Mouse (Mus musculus) lung, postnatal 0 days (tissue): ENCODE measurements around the gene Tmem106a. TPM values are rescaled to one million over a fixed set of nuclear protein-coding genes. Genes with fewer than 3 reads are reported as not detected.
A peak's percentile ranks its signal among the peaks of the same experiment; 100 is the strongest.
"Not testable (repeated sequence)": the region's sequence is repeated elsewhere in the genome, so short reads cannot be mapped to it uniquely, and the experiment has no call there.

ENCODE experiments used
- ATAC-seq: fragments of 200-750 bp; cut with Nextera tagmentation; 2 replicates; pipeline ENCODE4 v1.8.0; 2017; ENCODE audit warnings: moderate library complexity
- DNase-seq: peaks from one replicate; pipeline ENCODE4 v3.0.0-alpha.2; 2016; ENCODE audit warnings: low spot score
- H3K27ac ChIP-seq: fragments of 300-500 bp; sonication (generic); 2 replicates; pipeline ENCODE4 v1.5.1; 2014; ENCODE audit warnings: antibody characterized with exemption, mild to moderate bottlenecking, low read length, mixed read lengths
- H3K27me3 ChIP-seq: fragments of 300-500 bp; sonication (generic); replicated peaks from 2 replicates; pipeline ENCODE4 v1.6.1; 2014; ENCODE audit warnings: low read length, mixed read lengths; ENCODE audit not compliant: insufficient read depth
- H3K36me3 ChIP-seq: fragments of 300-500 bp; sonication (generic); 2 replicates; pipeline ENCODE4 v1.6.1; 2014; ENCODE audit warnings: low read length, mixed read lengths; ENCODE audit not compliant: insufficient read depth
- H3K4me1 ChIP-seq: fragments of 300-500 bp; sonication (generic); 2 replicates; pipeline ENCODE4 v1.6.1; 2014; ENCODE audit warnings: antibody characterized with exemption, low read depth, low read length, mixed read lengths; ENCODE audit not compliant: insufficient read depth
- H3K4me2 ChIP-seq: fragments of 300-500 bp; sonication (generic); replicated peaks from 2 replicates; pipeline ENCODE4 v1.6.1; 2014; ENCODE audit warnings: low read depth, mild to moderate bottlenecking, low read length, moderate library complexity, mixed read lengths
- H3K4me3 ChIP-seq: fragments of 300-500 bp; sonication (generic); 2 replicates; pipeline ENCODE4 v1.5.1; 2014; ENCODE audit warnings: low read depth, low read length
- H3K9ac ChIP-seq: fragments of 300-500 bp; sonication (generic); replicated peaks from 2 replicates; pipeline ENCODE4 v1.6.1; 2014; ENCODE audit warnings: low read depth, mild to moderate bottlenecking
- H3K9me3 ChIP-seq: fragments of 300-500 bp; sonication (generic); 2 replicates; pipeline ENCODE4 v1.6.1; 2016; ENCODE audit warnings: low read length, mixed read lengths
- CTCF ChIP-seq: IDR thresholded peaks from 2 replicates; pipeline ENCODE4 v1.5.1; 2016; ENCODE audit warnings: antibody characterized with exemption, mild to moderate bottlenecking
- EP300 ChIP-seq: IDR thresholded peaks from 2 replicates; pipeline ENCODE4 v1.6.1; 2016; ENCODE audit warnings: antibody characterized with exemption, mild to moderate bottlenecking, control low read depth
- WGBS: fragments of 180-500 bp; shearing (Covaris S2); extraction: QIAGEN DNeasy Blood & Tissue Kit; methylation state at CpG from one replicate; pipeline ENCODE4 v1.1.7; 2014; 5-methylcytosine and 5-hydroxymethylcytosine counted together
- polyA plus RNA-seq: library from polyadenylated mRNA; unstranded; fragments of >200 nt; fragmentation: Nextera tagmentation; extraction: Ambion mirVana; gene quantifications from 2 replicates; pipeline ENCODE4 v1.2.1, GENCODE M21; 2015

Tmem106a gene
- polyA plus RNA-seq, 1 experiment from 2014 or later = 7.6 TPM

DNA sequence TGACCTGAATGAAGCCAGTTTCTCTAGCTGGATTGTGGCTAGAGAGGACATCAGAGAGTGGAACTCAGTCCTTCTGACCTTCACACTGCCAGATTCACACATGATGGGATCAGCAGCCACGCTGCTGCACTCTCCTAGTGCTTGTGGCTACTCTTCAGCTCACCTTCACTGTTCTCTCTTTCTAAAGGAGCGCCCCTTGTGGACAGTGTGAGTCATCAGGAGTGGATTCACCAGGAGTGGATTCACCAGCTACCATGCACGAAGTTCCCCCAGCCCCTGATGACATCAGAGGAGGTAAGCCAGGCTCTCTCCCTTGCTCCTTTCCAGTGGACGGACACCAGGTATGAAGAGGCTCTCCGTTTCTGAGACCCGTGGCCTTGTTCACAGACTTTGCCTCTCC, 5.9 kb upstream of the Tmem106a start:
- H3K36me3 ChIP-seq = peaks cover 61% of the 10 kb centered on the region
- no peak overlapping the region for H3K4me3 ChIP-seq
- no peaks in the 10 kb centered on the region for H3K9me3 ChIP-seq
- WGBS = 77% methylated on average over 6 of the region's 6 CpGs
- no peaks in the 10 kb centered on the region for H3K4me1 ChIP-seq
- ATAC-seq = no peak
- H3K9ac ChIP-seq = no peak overlapping the region
- DNase-seq = no peak
- no peak overlapping the region for H3K4me2 ChIP-seq
- no peak overlapping the region for H3K27ac ChIP-seq
- no peaks in the 10 kb centered on the region for H3K27me3 ChIP-seq
- TF ChIP-seq CTCF = peak; percentile 46
- no peak for TF ChIP-seq EP300

DNA sequence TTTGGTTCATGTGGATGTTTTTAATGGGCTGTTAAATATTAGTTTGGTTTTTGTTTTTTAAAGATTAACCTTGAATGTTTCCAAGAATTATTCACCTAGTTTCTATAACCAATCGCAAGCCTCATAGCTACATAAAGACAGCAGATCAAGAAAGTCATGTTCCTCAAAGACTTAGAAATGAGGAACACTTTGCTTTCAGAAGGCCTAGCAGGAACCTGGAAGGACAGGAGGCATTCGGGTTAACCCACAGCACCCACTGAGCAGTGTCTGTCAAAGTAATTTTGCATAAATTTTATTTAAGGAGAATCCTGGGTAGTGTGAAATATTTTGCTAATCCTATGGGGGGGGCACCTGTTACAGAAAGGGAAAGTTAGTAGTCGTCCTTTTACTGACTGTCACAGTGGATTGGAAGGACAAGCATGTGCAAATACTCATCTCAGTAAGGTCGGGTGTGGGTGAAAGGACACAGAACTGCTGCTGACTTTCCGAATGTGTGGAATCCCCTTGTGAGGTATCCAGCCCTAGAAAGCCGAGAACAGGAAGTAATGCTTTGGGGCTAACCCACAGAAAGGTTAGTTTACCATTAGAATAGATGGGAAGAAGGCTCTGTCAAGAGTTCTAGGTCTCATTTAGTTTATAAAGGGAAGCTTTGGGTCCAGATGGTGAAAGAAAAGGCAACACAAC, 819 bp upstream of the Tmem106a start:
- TF ChIP-seq EP300 = no peak
- TF ChIP-seq CTCF = no peak
- Histone ChIP-seq H3K27ac (no peak overlapping the region), H3K9me3 (no peaks in the 10 kb centered on the region), H3K4me3 (no peak overlapping the region), H3K27me3 (no peaks in the 10 kb centered on the region), H3K4me1 (peaks cover 5% of the 10 kb centered on the region; the same call in 1 of the 2 replicates), H3K36me3 (peaks cover 25% of the 10 kb centered on the region), H3K4me2 (no peak overlapping the region), H3K9ac (no peak overlapping the region)
- WGBS = 59% methylated on average over 6 of the region's 6 CpGs
- no peak for ATAC-seq
- no peak for DNase-seq

- 80% methylated on average over 2 of the region's 2 CpGs for WGBS
- Histone ChIP-seq H3K27me3 (no peaks in the 10 kb centered on the region), H3K4me1 (peaks cover 5% of the 10 kb centered on the region; the same call in 1 of the 2 replicates), H3K9me3 (no peaks in the 10 kb centered on the region), H3K27ac (no peak overlapping the region), H3K9ac (no peak overlapping the region), H3K4me2 (no peak overlapping the region), H3K4me3 (no peak overlapping the region), H3K36me3 (peaks cover 8% of the 10 kb centered on the region)
- no peak for TF ChIP-seq EP300
- no peak for TF ChIP-seq CTCF
- ATAC-seq (no peak), DNase-seq (no peak)
Measured at GRCm38 (mm10) chr11:101583205-101583604, 1.2 kb downstream of the Tmem106a start.

DNA sequence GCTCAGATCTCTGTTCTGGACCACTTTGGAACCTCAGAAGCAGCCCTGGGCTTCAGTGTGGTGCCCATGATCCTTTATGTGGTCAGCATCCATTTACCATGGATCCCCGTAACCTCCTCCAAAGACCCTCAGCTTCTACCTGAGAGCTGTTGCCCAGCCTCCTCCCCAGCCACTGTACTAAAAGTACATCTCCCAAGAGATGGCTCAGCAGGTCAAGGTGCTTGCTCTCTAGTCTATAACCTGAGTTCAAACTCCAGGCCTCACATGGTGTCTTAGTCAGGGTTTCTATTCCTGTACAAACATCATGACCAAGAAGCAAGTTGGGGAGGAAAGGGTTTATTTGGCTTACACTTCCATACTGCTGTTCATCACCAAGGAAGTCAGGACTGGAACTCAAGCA, 3.0 kb downstream of the Tmem106a start:
- H3K27me3 ChIP-seq, H3K27ac ChIP-seq, H3K36me3 ChIP-seq, H3K9me3 ChIP-seq, ATAC-seq, DNase-seq, H3K4me3 ChIP-seq, H3K4me2 ChIP-seq, H3K9ac ChIP-seq, H3K4me1 ChIP-seq: not testable (repeated sequence)
- WGBS = 100% methylated on average over 1 of the region's 1 CpGs

DNA sequence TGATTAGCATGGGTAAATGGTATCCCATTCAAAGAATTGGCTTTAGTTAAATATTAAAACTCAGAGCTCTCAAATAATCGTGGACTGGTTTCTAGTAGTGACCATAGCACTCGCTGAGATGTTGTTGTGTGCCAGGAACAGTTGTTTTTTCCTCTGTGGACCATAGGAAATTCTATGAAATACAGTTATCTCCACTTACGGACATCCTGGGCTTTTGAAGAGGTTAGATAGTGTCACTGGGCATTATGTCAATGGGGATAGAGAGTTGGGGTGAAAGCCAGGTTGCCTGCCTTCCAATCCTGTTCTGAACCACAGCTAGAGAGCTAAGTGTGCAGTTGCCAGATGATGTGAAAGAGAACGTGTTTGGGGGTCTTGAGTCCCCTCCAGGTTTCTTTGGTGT, 3.8 kb downstream of the Tmem106a start:
- H3K4me3 ChIP-seq = no peak overlapping the region
- no peaks in the 10 kb centered on the region for H3K36me3 ChIP-seq
- WGBS = 71% methylated on average over 4 of the region's 4 CpGs
- no peak overlapping the region for H3K27ac ChIP-seq
- H3K4me2 ChIP-seq = no peak overlapping the region
- peaks cover 5% of the 10 kb centered on the region; the same call in 1 of the 2 replicates for H3K4me1 ChIP-seq
- no peak for ATAC-seq
- no peak for DNase-seq
- TF ChIP-seq CTCF (no peak), EP300 (no peak)
- H3K9me3 ChIP-seq = no peaks in the 10 kb centered on the region
- H3K9ac ChIP-seq = no peak overlapping the region
- H3K27me3 ChIP-seq = no peaks in the 10 kb centered on the region

DNA sequence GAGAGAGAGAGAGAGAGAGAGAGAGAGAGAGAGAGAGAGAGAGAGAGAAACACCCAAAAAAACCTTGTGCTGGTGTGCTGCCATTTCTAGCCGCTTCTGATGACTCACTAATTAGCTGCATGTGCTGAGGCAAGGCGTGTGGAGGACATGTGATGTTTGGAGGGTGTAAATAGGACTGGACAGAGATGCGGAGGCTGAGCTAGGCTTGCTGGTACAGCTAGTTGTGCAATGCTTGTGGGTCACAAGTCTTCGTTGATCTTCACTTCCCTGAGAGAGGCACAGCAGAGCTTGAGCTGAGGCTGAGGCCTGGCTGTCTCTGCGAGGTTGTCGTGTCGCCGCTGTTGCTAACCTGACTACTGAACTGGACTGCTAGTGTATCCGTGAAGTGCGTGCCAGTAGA, 5.6 kb downstream of the Tmem106a start:
- ATAC-seq = no peak
- H3K9me3 ChIP-seq = no peaks in the 10 kb centered on the region
- no peak overlapping the region for H3K4me2 ChIP-seq
- no peak overlapping the region for H3K27ac ChIP-seq
- WGBS = 90% methylated on average over 10 of the region's 10 CpGs
- DNase-seq = peak; percentile 13
- H3K36me3 ChIP-seq = no peaks in the 10 kb centered on the region
- no peaks in the 10 kb centered on the region for H3K27me3 ChIP-seq
- TF ChIP-seq CTCF = no peak
- TF ChIP-seq EP300 = no peak
- no peak overlapping the region for H3K4me3 ChIP-seq
- no peak overlapping the region for H3K9ac ChIP-seq
- no peaks in the 10 kb centered on the region; the same call in 1 of the 2 replicates for H3K4me1 ChIP-seq

DNA sequence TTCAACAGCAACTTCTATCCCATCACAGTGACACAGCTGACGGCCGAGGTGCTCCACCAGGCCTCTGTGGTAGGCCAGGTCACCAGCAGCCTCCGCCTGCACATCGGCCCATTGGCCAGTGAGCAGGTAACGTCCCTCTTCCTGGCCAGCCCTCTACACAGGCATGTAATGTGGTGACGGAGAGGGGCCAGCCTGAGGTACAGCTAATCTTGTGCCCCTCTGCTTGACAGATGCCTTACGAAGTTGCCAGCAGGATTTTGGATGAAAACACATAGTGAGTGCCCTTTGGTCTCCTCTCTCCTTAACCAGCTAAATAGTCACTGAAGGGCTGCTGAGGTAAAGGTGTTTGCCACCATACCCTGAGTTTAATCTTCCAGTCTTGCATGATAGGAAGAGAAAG, 6.8 kb downstream of the Tmem106a start:
- no peaks in the 10 kb centered on the region for H3K36me3 ChIP-seq
- DNase-seq (no peak), ATAC-seq (no peak)
- H3K4me2 ChIP-seq = no peak overlapping the region
- H3K4me3 ChIP-seq = no peak overlapping the region
- H3K27ac ChIP-seq = no peak overlapping the region
- H3K27me3 ChIP-seq = no peaks in the 10 kb centered on the region
- TF ChIP-seq CTCF (no peak), EP300 (no peak)
- no peaks in the 10 kb centered on the region for H3K9me3 ChIP-seq
- WGBS = 89% methylated on average over 7 of the region's 7 CpGs
- no peaks in the 10 kb centered on the region for H3K4me1 ChIP-seq
- H3K9ac ChIP-seq = no peak overlapping the region
